Comparison of ENCODE assay signal across 8 mouse cellular contexts in genomic region chr1:165193426-165193825, GRCm38 (mm10). TPM values are rescaled to one million over a fixed set of nuclear protein-coding genes. Genes with fewer than 3 reads are reported as not detected.
DNase-seq lines count a peak whose midpoint lies in the region; ATAC-seq lines count a peak whose summit lies in the region.

No protein-coding gene starts in this region.

- ATAC-seq in megakaryocyte, adult 5-6 weeks (ENCODE audit: poor library complexity, severe bottlenecking) = no peak; the same call in 1 of the 2 replicates
- no peak for ATAC-seq in limb, embryonic 15.5 days (ENCODE audit: insufficient number of reproducible peaks, low FRiP score, low TSS enrichment, low read depth)
- no peak for ATAC-seq in stomach, embryonic 15.5 days (ENCODE audit: insufficient read depth, low FRiP score, low read depth)
- ATAC-seq in erythroid progenitor cell, adult 5-6 weeks (replicated peaks; ENCODE audit: low FRiP score, poor library complexity, severe bottlenecking) = no peak

- peak overlapping the region; percentile 90 for H3K4me2 ChIP-seq in limb, embryonic 15.5 days
- peak overlapping the region; percentile 88 for H3K4me2 ChIP-seq in stomach, embryonic 15.5 days

- peak overlapping the region; percentile 94 for H3K4me3 ChIP-seq in megakaryocyte, embryonic 14.5 days (replicated peaks)
- peak overlapping the region; percentile 68 for H3K4me3 ChIP-seq in forebrain, embryonic 10.5 days
- H3K4me3 ChIP-seq in limb, embryonic 15.5 days = peak overlapping the region; percentile 79
- peak overlapping the region; percentile 78 for H3K4me3 ChIP-seq in stomach, embryonic 15.5 days (replicated peaks)

- H3K9ac ChIP-seq in limb, embryonic 15.5 days = peak overlapping the region; percentile 56; the same call in 1 of the 2 replicates
- peak overlapping the region; percentile 69 for H3K9ac ChIP-seq in stomach, embryonic 15.5 days

- H3K4me1 ChIP-seq in megakaryocyte, embryonic 14.5 days = peaks cover 76% of the 10 kb centered on the region
- peaks cover 38% of the 10 kb centered on the region for H3K4me1 ChIP-seq in forebrain, embryonic 10.5 days
- H3K4me1 ChIP-seq in limb, embryonic 15.5 days = 0 out of 2 replicates have a peak, but pooled peaks cover 6% of the 10 kb centered on the region
- 0 out of 2 replicates have a peak, but pooled peaks cover 11% of the 10 kb centered on the region for H3K4me1 ChIP-seq in stomach, embryonic 15.5 days

- no peaks in the 10 kb centered on the region for H3K9me3 ChIP-seq in megakaryocyte, embryonic 14.5 days
- no peaks in the 10 kb centered on the region for H3K9me3 ChIP-seq in forebrain, embryonic 10.5 days
- H3K9me3 ChIP-seq in limb, embryonic 15.5 days = no peaks in the 10 kb centered on the region
- no peaks in the 10 kb centered on the region for H3K9me3 ChIP-seq in stomach, embryonic 15.5 days

- 19% methylated on average over 7 of the region's 7 CpGs for WGBS in forebrain, embryonic 10.5 days
- 11% methylated on average over 7 of the region's 7 CpGs for WGBS in limb, embryonic 15.5 days
- WGBS in stomach, embryonic 15.5 days = 9% methylated on average over 7 of the region's 7 CpGs

- H3K27ac ChIP-seq in forebrain, embryonic 10.5 days = peak overlapping the region; percentile 82; the same call in 1 of the 2 replicates
- H3K27ac ChIP-seq in limb, embryonic 15.5 days = peak overlapping the region; percentile 86
- H3K27ac ChIP-seq in stomach, embryonic 15.5 days = peak overlapping the region; percentile 92

- no peak for DNase-seq in forebrain, embryonic 10.5 days (ENCODE audit: extremely low spot score, low spot score)
- DNase-seq in ovary, postnatal 14 days (ENCODE audit: low spot score) = no peak
- DNase-seq in layer of hippocampus, adult 8-10 months (ENCODE audit: low spot score in 2 of 2) = no peak

- H3K27me3 ChIP-seq in megakaryocyte, embryonic 14.5 days (replicated peaks) = no peaks in the 10 kb centered on the region
- 0 out of 2 replicates have a peak, but pooled peaks cover 9% of the 10 kb centered on the region for H3K27me3 ChIP-seq in forebrain, embryonic 10.5 days (ENCODE audit: poor library complexity, severe bottlenecking)
- H3K27me3 ChIP-seq in limb, embryonic 15.5 days = no peaks in the 10 kb centered on the region
- no peaks in the 10 kb centered on the region for H3K27me3 ChIP-seq in stomach, embryonic 15.5 days (replicated peaks)

- H3K36me3 ChIP-seq in megakaryocyte, embryonic 14.5 days (replicated peaks; ENCODE audit: low read length) = peaks cover 7% of the 10 kb centered on the region
- H3K36me3 ChIP-seq in forebrain, embryonic 10.5 days (replicated peaks) = no peaks in the 10 kb centered on the region
- no peaks in the 10 kb centered on the region for H3K36me3 ChIP-seq in limb, embryonic 15.5 days
- H3K36me3 ChIP-seq in stomach, embryonic 15.5 days = no peaks in the 10 kb centered on the region

RNA-seq across cellular contexts. Expression of gene Sft2d2, which starts 0.8 kb away (rescaled TPM):
- 1.7 TPM in 1 of 2 replicates, not detected in the other for polyA plus RNA-seq in megakaryocyte, embryonic 14.5 days (2012; ENCODE audit: insufficient read depth, low replicate concordance)
- total RNA-seq in megakaryocyte, adult 5-6 weeks (2015) = 36.7 and 40.6 TPM in 2 replicates
- 43.9 and 46.4 TPM in 2 replicates for total RNA-seq in megakaryocyte, adult 5-6 weeks (2017)
- 12.3 and 12.7 TPM in 2 replicates for polyA plus RNA-seq in forebrain, embryonic 10.5 days (2016; fragmentation: Nextera tagmentation; extraction: Ambion mirVana)
- polyA plus RNA-seq in limb, embryonic 15.5 days (2015; fragmentation: Nextera tagmentation; extraction: Ambion mirVana) = 22.2 and 24.0 TPM in 2 replicates
- 22.8 and 26.1 TPM in 2 replicates for polyA plus RNA-seq in stomach, embryonic 15.5 days (2015; fragmentation: Nextera tagmentation; extraction: Ambion mirVana)
- 5.4 and 7.9 TPM in 2 replicates for total RNA-seq in erythroid progenitor cell, adult 5-6 weeks (2015; ENCODE audit: low replicate concordance)
- total RNA-seq in erythroid progenitor cell, adult 5-6 weeks (2017; ENCODE audit: low replicate concordance) = 6.2 and 8.2 TPM in 2 replicates
- total RNA-seq in layer of hippocampus, adult 8-10 months (2022) = 10 to 100 TPM; 14.1 to 17.6 (median 14.9) TPM

RNA-seq across cellular contexts. Expression of gene Tbx19, which starts 32.9 kb away (rescaled TPM):
- 0.30 TPM in 1 of 2 replicates, not detected in the other for polyA plus RNA-seq in megakaryocyte, embryonic 14.5 days (2012; ENCODE audit: insufficient read depth, low replicate concordance)
- total RNA-seq in megakaryocyte, adult 5-6 weeks (2015) = not detected in 2 replicates
- not detected in 2 replicates for total RNA-seq in megakaryocyte, adult 5-6 weeks (2017)
- not detected in 2 replicates for polyA plus RNA-seq in forebrain, embryonic 10.5 days (2016; fragmentation: Nextera tagmentation; extraction: Ambion mirVana)
- not detected in 2 replicates for polyA plus RNA-seq in limb, embryonic 15.5 days (2015; fragmentation: Nextera tagmentation; extraction: Ambion mirVana)
- polyA plus RNA-seq in stomach, embryonic 15.5 days (2015; fragmentation: Nextera tagmentation; extraction: Ambion mirVana) = not detected in 2 replicates
- not detected in 2 replicates for total RNA-seq in erythroid progenitor cell, adult 5-6 weeks (2015; ENCODE audit: low replicate concordance)
- total RNA-seq in erythroid progenitor cell, adult 5-6 weeks (2017; ENCODE audit: low replicate concordance) = not detected in 2 replicates
- not detected for total RNA-seq in layer of hippocampus, adult 8-10 months (2022)

RNA-seq across cellular contexts. Expression of gene Tiprl, which starts 43.4 kb away (rescaled TPM):
- polyA plus RNA-seq in megakaryocyte, embryonic 14.5 days (2012; ENCODE audit: insufficient read depth, low replicate concordance) = 2.5 and 21.2 TPM in 2 replicates
- 25.7 and 25.8 TPM in 2 replicates for total RNA-seq in megakaryocyte, adult 5-6 weeks (2015)
- 49.6 and 52.0 TPM in 2 replicates for total RNA-seq in megakaryocyte, adult 5-6 weeks (2017)
- polyA plus RNA-seq in forebrain, embryonic 10.5 days (2016; fragmentation: Nextera tagmentation; extraction: Ambion mirVana) = 93.1 and 98.9 TPM in 2 replicates
- 93.2 and 95.3 TPM in 2 replicates for polyA plus RNA-seq in limb, embryonic 15.5 days (2015; fragmentation: Nextera tagmentation; extraction: Ambion mirVana)
- polyA plus RNA-seq in stomach, embryonic 15.5 days (2015; fragmentation: Nextera tagmentation; extraction: Ambion mirVana) = 89.2 and 92.3 TPM in 2 replicates
- total RNA-seq in erythroid progenitor cell, adult 5-6 weeks (2015; ENCODE audit: low replicate concordance) = 23.8 and 31.9 TPM in 2 replicates
- total RNA-seq in erythroid progenitor cell, adult 5-6 weeks (2017; ENCODE audit: low replicate concordance) = 27.5 and 53.9 TPM in 2 replicates
- 10 to 100 TPM; 59.9 to 71.1 (median 65.2) TPM for total RNA-seq in layer of hippocampus, adult 8-10 months (2022)
